Mouse (Mus musculus): ENCODE data around the gene Msl1. TPM values are rescaled to one million over a fixed set of nuclear protein-coding genes. Genes with fewer than 3 reads are reported as not detected.
A peak's percentile ranks its signal among the peaks of the same experiment; 100 is the strongest.

The Msl1 gene
- polyA plus RNA-seq, 1 experiment from 2014 or later: 23.7 TPM

GRCm38 (mm10) chr11:98786359-98787214, 8.7 kb upstream of the Msl1 start:
- Histone ChIP-seq H3K4me1 (ENCODE audit: insufficient read depth, low read length) (peaks cover 67% of the 10 kb centered on the region), H3K9me3 (ENCODE audit: low read length) (no peaks in the 10 kb centered on the region), H3K9ac (replicated peaks; ENCODE audit: low read length) (peak overlapping the region; percentile 57), H3K4me2 (replicated peaks; ENCODE audit: low read depth, low read length) (peak overlapping the region; percentile 40), H3K27me3 (ENCODE audit: insufficient read depth, low read length) (no peaks in the 10 kb centered on the region), H3K4me3 (ENCODE audit: low read length) (peak overlapping the region; percentile 7), H3K36me3 (ENCODE audit: insufficient read depth, low read length) (no peaks in the 10 kb centered on the region), H3K27ac (ENCODE audit: low read length) (peak overlapping the region; percentile 95)
- ATAC-seq (ENCODE audit: low FRiP score, low TSS enrichment): peak; percentile 72
- 2% methylated on average over 15 of the region's 15 CpGs for WGBS

GRCm38 (mm10) chr11:98787229-98787628, 8.1 kb upstream of the Msl1 start:
- Histone ChIP-seq H3K4me2 (replicated peaks; ENCODE audit: low read depth, low read length) (peak overlapping the region; percentile 13; the same call in 1 of the 2 replicates), H3K27ac (ENCODE audit: low read length) (peak overlapping the region; percentile 95), H3K9ac (replicated peaks; ENCODE audit: low read length) (0 out of 2 replicates have a peak overlapping the region, but pooled peaks have one; percentile 13), H3K4me3 (ENCODE audit: low read length) (no peak overlapping the region), H3K36me3 (ENCODE audit: insufficient read depth, low read length) (no peaks in the 10 kb centered on the region), H3K9me3 (ENCODE audit: low read length) (no peaks in the 10 kb centered on the region), H3K27me3 (ENCODE audit: insufficient read depth, low read length) (no peaks in the 10 kb centered on the region), H3K4me1 (ENCODE audit: insufficient read depth, low read length) (peaks cover 64% of the 10 kb centered on the region)
- no peak for ATAC-seq (ENCODE audit: low FRiP score, low TSS enrichment)
- 30% methylated on average over 7 of the region's 7 CpGs for WGBS

DNA sequence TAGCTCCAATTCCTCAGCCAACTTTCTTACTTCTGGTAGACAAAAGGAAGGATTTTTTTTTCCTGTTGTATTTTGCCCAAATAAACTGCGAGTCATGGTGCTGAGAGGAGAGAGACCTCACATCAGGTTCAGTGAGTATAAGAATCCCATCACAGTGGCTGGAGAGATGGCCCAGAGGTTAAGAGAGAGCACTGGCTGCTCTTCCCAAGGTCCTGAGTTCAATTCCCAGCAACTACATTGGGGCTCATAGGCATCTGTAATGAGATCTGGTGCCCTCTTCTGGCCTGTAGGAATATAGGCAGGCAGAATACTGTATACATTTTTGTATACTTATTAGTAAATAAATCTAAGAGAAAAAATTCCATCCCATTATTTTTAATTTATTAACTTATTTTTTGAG, 7.6 kb upstream of the Msl1 start:
- Histone ChIP-seq H3K27me3 (ENCODE audit: insufficient read depth, low read length) (no peaks in the 10 kb centered on the region), H3K36me3 (ENCODE audit: insufficient read depth, low read length) (no peaks in the 10 kb centered on the region), H3K27ac (ENCODE audit: low read length) (peak overlapping the region; percentile 95; the same call in 1 of the 2 replicates), H3K9ac (replicated peaks; ENCODE audit: low read length) (no peak overlapping the region), H3K4me1 (ENCODE audit: insufficient read depth, low read length) (peaks cover 64% of the 10 kb centered on the region), H3K4me3 (ENCODE audit: low read length) (no peak overlapping the region), H3K4me2 (replicated peaks; ENCODE audit: low read depth, low read length) (no peak overlapping the region), H3K9me3 (ENCODE audit: low read length) (no peaks in the 10 kb centered on the region)
- 97% methylated on average over 1 of the region's 1 CpGs for WGBS
- ATAC-seq (ENCODE audit: low FRiP score, low TSS enrichment): no peak

DNA sequence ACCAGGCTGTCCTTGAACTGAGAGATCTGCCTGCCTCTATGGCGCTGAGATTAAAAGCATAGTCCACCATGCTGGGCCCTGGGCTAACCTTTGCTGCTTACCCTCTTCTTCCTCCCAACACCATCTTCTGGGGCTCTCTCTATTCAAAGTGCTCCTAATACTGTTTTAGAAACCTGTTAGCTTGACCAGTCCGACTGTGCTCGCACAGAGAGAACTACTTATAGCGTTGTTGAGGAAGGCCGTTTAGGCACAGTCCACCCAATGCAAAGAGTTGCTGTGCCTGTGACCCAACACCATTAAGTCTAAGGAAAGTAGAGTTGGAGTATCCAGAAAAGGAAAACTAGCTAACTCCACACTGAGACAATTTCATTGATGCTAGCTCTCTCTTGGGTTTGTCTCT, 7.2 kb upstream of the Msl1 start:
- H3K27ac ChIP-seq (ENCODE audit: low read length): peak overlapping the region; percentile 93
- no peaks in the 10 kb centered on the region for H3K36me3 ChIP-seq (ENCODE audit: insufficient read depth, low read length)
- peaks cover 64% of the 10 kb centered on the region for H3K4me1 ChIP-seq (ENCODE audit: insufficient read depth, low read length)
- 91% methylated on average over 5 of the region's 5 CpGs for WGBS
- no peak overlapping the region for H3K4me3 ChIP-seq (ENCODE audit: low read length)
- ATAC-seq (ENCODE audit: low FRiP score, low TSS enrichment): no peak
- no peaks in the 10 kb centered on the region for H3K27me3 ChIP-seq (ENCODE audit: insufficient read depth, low read length)
- H3K9me3 ChIP-seq (ENCODE audit: low read length): no peaks in the 10 kb centered on the region
- no peak overlapping the region; the same call in 1 of the 2 replicates for H3K9ac ChIP-seq (replicated peaks; ENCODE audit: low read length)
- H3K4me2 ChIP-seq (replicated peaks; ENCODE audit: low read depth, low read length): no peak overlapping the region; the same call in 1 of the 2 replicates

DNA sequence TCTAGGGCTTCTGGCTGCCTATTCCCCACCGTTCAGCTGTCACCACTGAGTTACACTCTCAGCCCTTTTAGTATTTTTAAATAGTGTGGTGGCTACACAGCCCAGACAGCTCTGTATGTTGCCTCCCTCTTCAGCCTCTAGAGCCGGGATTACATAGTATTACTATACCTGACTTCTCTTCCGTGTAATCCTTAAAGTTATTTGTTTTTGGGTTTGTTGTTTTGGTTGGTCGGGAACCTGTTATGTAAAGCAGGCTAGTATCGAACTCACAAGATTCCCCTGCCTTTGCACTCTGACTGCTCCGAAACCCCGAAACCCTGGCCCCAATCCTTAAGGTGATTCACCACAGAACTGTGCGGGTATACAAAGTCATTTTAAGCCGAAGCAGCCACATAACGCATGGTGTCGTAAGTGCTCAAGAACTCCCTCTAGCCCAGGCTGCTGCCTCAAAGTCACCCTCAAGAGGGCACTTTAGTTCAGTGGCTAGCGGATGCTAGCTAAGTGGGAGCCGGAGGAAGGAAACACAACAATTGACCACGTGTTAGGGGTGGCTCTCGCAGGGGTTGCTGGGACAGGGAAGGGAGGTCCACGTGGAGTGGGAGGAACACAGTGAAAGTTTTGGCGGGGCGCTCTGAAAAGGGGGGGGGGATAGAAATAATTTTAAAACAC, 6.6 kb upstream of the Msl1 start:
- Histone ChIP-seq H3K36me3 (ENCODE audit: insufficient read depth, low read length) (no peaks in the 10 kb centered on the region), H3K4me3 (ENCODE audit: low read length) (peak overlapping the region; percentile 52), H3K27me3 (ENCODE audit: insufficient read depth, low read length) (no peaks in the 10 kb centered on the region), H3K9me3 (ENCODE audit: low read length) (no peaks in the 10 kb centered on the region), H3K27ac (ENCODE audit: low read length) (peak overlapping the region; percentile 93), H3K9ac (replicated peaks; ENCODE audit: low read length) (peak overlapping the region; percentile 69), H3K4me2 (replicated peaks; ENCODE audit: low read depth, low read length) (peak overlapping the region; percentile 78), H3K4me1 (ENCODE audit: insufficient read depth, low read length) (peaks cover 64% of the 10 kb centered on the region)
- 13% methylated on average over 18 of the region's 18 CpGs for WGBS
- peak; percentile 76 for ATAC-seq (ENCODE audit: low FRiP score, low TSS enrichment)

DNA sequence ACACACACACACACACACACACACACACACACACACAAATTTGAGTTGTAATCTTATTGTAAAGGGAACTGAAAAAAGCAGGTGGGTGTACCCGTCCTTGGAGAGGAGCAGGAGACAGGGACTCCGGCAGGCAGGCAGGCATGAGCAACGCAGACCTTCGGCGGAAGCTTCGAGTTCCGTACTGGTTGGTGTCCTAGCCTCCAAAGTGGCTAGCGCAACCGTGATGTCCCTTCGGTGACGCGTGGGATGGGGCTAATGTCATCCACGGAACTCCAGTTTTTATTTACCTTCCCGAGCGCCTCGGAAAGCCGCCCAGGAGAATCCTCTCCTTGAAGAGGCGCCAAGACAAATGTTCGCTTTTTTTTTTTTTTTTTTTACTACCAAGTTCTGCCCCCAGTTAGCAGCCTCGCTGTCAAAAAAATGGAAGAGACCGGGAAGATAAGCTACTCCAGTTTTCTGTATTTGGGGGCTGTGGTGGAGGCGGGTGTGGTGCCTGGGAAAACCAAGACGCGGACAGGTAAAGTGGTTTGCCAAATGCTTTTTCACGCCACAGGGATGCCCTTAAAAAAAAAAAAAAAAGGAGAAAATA, 6.0 kb upstream of the Msl1 start:
- H3K27me3 ChIP-seq (ENCODE audit: insufficient read depth, low read length): no peaks in the 10 kb centered on the region
- peak overlapping the region; percentile 52 for H3K4me3 ChIP-seq (ENCODE audit: low read length)
- no peaks in the 10 kb centered on the region for H3K9me3 ChIP-seq (ENCODE audit: low read length)
- H3K36me3 ChIP-seq (ENCODE audit: insufficient read depth, low read length): no peaks in the 10 kb centered on the region
- ATAC-seq (ENCODE audit: low FRiP score, low TSS enrichment): 0 out of 2 replicates have a peak, but pooled peaks have one; percentile 5
- peak overlapping the region; percentile 93 for H3K27ac ChIP-seq (ENCODE audit: low read length)
- WGBS: 1% methylated on average over 25 of the region's 25 CpGs
- peak overlapping the region; percentile 78 for H3K4me2 ChIP-seq (replicated peaks; ENCODE audit: low read depth, low read length)
- peak overlapping the region; percentile 69 for H3K9ac ChIP-seq (replicated peaks; ENCODE audit: low read length)
- peaks cover 63% of the 10 kb centered on the region for H3K4me1 ChIP-seq (ENCODE audit: insufficient read depth, low read length)

DNA sequence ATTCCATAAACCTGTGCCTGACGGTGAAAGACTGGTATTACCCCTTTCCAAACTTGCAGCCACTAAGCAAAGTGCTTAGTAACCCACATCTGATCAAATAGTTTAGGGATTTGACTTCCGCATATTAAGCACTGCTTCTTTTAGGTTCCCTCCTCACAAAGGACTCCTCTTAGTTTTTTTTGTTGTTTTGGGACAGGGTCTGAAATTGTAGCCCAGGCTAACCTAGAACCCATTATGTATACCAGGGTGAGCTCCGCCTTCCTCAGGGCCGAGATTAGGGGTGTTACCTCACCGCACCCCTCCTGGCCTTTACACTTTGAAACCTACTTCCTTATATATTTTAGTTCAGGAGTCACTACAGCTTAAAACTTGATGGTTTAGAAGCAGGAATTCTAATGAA, 5.5 kb upstream of the Msl1 start:
- Histone ChIP-seq H3K4me1 (ENCODE audit: insufficient read depth, low read length) (peaks cover 59% of the 10 kb centered on the region), H3K27ac (ENCODE audit: low read length) (peak overlapping the region; percentile 93; the same call in 1 of the 2 replicates), H3K4me3 (ENCODE audit: low read length) (peak overlapping the region; percentile 52), H3K27me3 (ENCODE audit: insufficient read depth, low read length) (no peaks in the 10 kb centered on the region), H3K4me2 (replicated peaks; ENCODE audit: low read depth, low read length) (peak overlapping the region; percentile 78), H3K36me3 (ENCODE audit: insufficient read depth, low read length) (no peaks in the 10 kb centered on the region), H3K9me3 (ENCODE audit: low read length) (no peaks in the 10 kb centered on the region), H3K9ac (replicated peaks; ENCODE audit: low read length) (peak overlapping the region; percentile 69)
- 42% methylated on average over 5 of the region's 5 CpGs for WGBS
- ATAC-seq (ENCODE audit: low FRiP score, low TSS enrichment): no peak

DNA sequence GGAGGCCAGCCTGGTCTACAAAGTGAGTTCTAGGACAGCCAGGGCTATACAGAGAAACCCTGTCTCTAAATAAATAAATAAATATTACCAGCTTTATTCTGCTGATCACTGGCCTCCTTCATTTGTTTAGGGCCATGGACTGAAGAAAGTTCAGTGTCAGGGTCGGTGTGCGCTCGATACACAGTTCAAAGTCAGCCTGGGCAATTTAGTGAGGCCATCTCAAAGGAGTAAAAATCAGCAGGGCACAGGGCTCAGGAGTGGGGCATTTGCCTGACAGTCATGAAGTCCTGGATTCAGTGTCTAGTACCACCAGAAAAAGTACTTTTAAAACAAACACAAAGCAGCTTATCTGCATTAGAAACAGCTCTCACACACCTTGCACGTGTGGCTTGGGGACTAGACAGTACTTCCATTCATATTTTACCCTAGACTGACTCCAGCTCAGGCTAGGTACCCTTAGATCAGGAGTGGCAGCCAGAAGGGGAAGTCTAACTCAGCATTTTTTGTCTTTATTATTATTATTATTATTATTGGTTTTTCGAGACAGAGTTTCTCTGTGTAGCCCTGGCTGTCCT, 4.6 kb upstream of the Msl1 start:
- Histone ChIP-seq H3K9ac (replicated peaks; ENCODE audit: low read length) (no peak overlapping the region), H3K4me3 (ENCODE audit: low read length) (no peak overlapping the region), H3K27ac (ENCODE audit: low read length) (no peak overlapping the region), H3K36me3 (ENCODE audit: insufficient read depth, low read length) (no peaks in the 10 kb centered on the region), H3K4me1 (ENCODE audit: insufficient read depth, low read length) (peaks cover 51% of the 10 kb centered on the region), H3K4me2 (replicated peaks; ENCODE audit: low read depth, low read length) (no peak overlapping the region), H3K27me3 (ENCODE audit: insufficient read depth, low read length) (no peaks in the 10 kb centered on the region), H3K9me3 (ENCODE audit: low read length) (no peaks in the 10 kb centered on the region)
- ATAC-seq (ENCODE audit: low FRiP score, low TSS enrichment): no peak
- WGBS: 82% methylated on average over 5 of the region's 5 CpGs

- Histone ChIP-seq H3K9me3 (ENCODE audit: low read length) (no peaks in the 10 kb centered on the region), H3K4me1 (ENCODE audit: insufficient read depth, low read length) (peaks cover 43% of the 10 kb centered on the region)
- WGBS: 79% methylated on average over 1 of the region's 1 CpGs
Measured at GRCm38 (mm10) chr11:98791448-98791847, 3.9 kb upstream of the Msl1 start.

More at GRCm38 (mm10) chr11:98791448-98791847, 3.9 kb upstream of the Msl1 start:
- ATAC-seq (ENCODE audit: low FRiP score, low TSS enrichment): no peak
- H3K27me3 ChIP-seq (ENCODE audit: insufficient read depth, low read length): no peaks in the 10 kb centered on the region
- H3K4me2 ChIP-seq (replicated peaks; ENCODE audit: low read depth, low read length): no peak overlapping the region
- no peaks in the 10 kb centered on the region for H3K36me3 ChIP-seq (ENCODE audit: insufficient read depth, low read length)
- no peak overlapping the region for H3K27ac ChIP-seq (ENCODE audit: low read length)
- no peak overlapping the region for H3K9ac ChIP-seq (replicated peaks; ENCODE audit: low read length)
- no peak overlapping the region for H3K4me3 ChIP-seq (ENCODE audit: low read length)

All from kidney, embryonic 16.5 days (tissue).